Comparison of ENCODE assay signal across 25 mouse cellular contexts in the genomic region with DNA sequence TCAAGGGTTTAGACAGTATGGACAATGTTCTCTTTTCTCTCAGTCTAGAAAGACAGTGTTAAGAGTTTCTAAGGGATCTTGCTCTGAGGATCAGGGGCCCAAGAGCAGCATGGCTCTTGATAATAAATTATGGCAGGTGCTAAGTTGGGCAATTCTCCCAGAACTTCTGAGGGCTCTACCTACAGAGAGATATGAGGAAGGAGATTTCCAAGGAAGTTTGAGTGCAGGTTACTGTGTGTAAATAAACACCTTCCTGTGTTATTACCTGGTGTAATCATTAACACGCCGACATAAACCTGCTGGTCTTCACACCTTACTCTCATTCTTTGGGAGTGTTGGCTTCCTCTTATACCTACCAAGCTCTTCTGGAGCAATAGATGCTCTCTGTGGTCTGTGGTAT. TPM values are rescaled to one million over a fixed set of nuclear protein-coding genes. Genes with fewer than 3 reads are reported as not detected.
"Had no signal": no experiment of that assay in that cellular context is flagged by ENCODE, and none has a peak within 500 bp of the region (broad histone marks: within the 10 kb centered on the region; RNA-seq: fewer than 3 reads in every experiment).

No protein-coding gene starts in this region.

- H3K4me1 ChIP-seq: limb, embryonic 12.5 days; limb, embryonic 15.5 days; liver, embryonic 12.5 days; liver, embryonic 15.5 days; lung, embryonic 15.5 days; megakaryocyte, embryonic 14.5 days; midbrain, embryonic 10.5 days; midbrain, embryonic 13.5 days; neural tube, embryonic 13.5 days had no signal

- H3K4me2 ChIP-seq: limb, embryonic 12.5 days; limb, embryonic 15.5 days; liver, embryonic 12.5 days; liver, embryonic 15.5 days; lung, embryonic 15.5 days; midbrain, embryonic 13.5 days; neural tube, embryonic 13.5 days had no signal

- H3K27me3 ChIP-seq: limb, embryonic 12.5 days; limb, embryonic 15.5 days; liver, embryonic 12.5 days; liver, embryonic 15.5 days; lung, embryonic 15.5 days; megakaryocyte, embryonic 14.5 days; midbrain, embryonic 13.5 days; neural tube, embryonic 13.5 days had no signal

- H3K9ac ChIP-seq: limb, embryonic 12.5 days; limb, embryonic 15.5 days; liver, embryonic 12.5 days; liver, embryonic 15.5 days; lung, embryonic 15.5 days; midbrain, embryonic 13.5 days; neural tube, embryonic 13.5 days had no signal

- H3K36me3 ChIP-seq: limb, embryonic 12.5 days; limb, embryonic 15.5 days; liver, embryonic 12.5 days; liver, embryonic 15.5 days; lung, embryonic 15.5 days; midbrain, embryonic 10.5 days; midbrain, embryonic 13.5 days; neural tube, embryonic 13.5 days had no signal

- H3K4me3 ChIP-seq: layer of hippocampus, adult 2 months; limb, embryonic 12.5 days; limb, embryonic 15.5 days; liver, embryonic 12.5 days; liver, embryonic 15.5 days; lung, embryonic 15.5 days; megakaryocyte, embryonic 14.5 days; midbrain, embryonic 10.5 days; midbrain, embryonic 13.5 days; myocyte; neural tube, embryonic 13.5 days had no signal

- DNase-seq: kidney, adult 18-20 months; kidney, adult 9 months; kidney, postnatal 14 days; kidney, postnatal 4 days; layer of hippocampus, adult 9-11 months; left cerebral cortex, postnatal 4 days; lung, adult 18-20 months; lung, postnatal 10 days; lung, postnatal 36 days; retina, postnatal 1 day; right cerebral cortex, postnatal 25 days; spleen, adult 18-20 months; thymus, postnatal 25 days had no signal

- H3K9me3 ChIP-seq: limb, embryonic 12.5 days; limb, embryonic 15.5 days; liver, embryonic 12.5 days; liver, embryonic 15.5 days; lung, embryonic 15.5 days; megakaryocyte, embryonic 14.5 days; midbrain, embryonic 10.5 days; midbrain, embryonic 13.5 days; neural tube, embryonic 13.5 days had no signal

- H3K27ac ChIP-seq: layer of hippocampus, adult 2 months; limb, embryonic 12.5 days; limb, embryonic 15.5 days; liver, embryonic 12.5 days; liver, embryonic 15.5 days; lung, embryonic 15.5 days; midbrain, embryonic 10.5 days; midbrain, embryonic 13.5 days; neural tube, embryonic 13.5 days had no signal

- ATAC-seq: liver, embryonic 12.5 days; midbrain, embryonic 13.5 days; midbrain, embryonic 16.5 days had no signal

RNA-seq across cellular contexts. Expression of gene Chrm3, which starts 33.7 kb away (rescaled TPM):
- polyA plus RNA-seq: liver, embryonic 15.5 days; myocyte had no signal
